Mouse (Mus musculus) hindbrain, embryonic 15.5 days (tissue): ENCODE data around the gene Tyw3. TPM values are rescaled to one million over a fixed set of nuclear protein-coding genes. Genes with fewer than 3 reads are reported as not detected.

ENCODE experiments used
- polyA plus RNA-seq: library from polyadenylated mRNA; unstranded; fragments of >200 nt; fragmentation: Nextera tagmentation; extraction: Ambion mirVana; gene quantifications from 2 replicates; pipeline ENCODE4 v1.2.1, GENCODE M21; 2015

The Tyw3 gene
- polyA plus RNA-seq, 1 experiment from 2014 or later: 11.9 TPM

Other genes starting within 250 kb of the Tyw3 start
- 9.3 and 12.0 TPM in 2 replicates for gene Cryz, start 393 bp downstream of the Tyw3 start, polyA plus RNA-seq
- 2.2 TPM in 2 replicates for gene Erich3, start 66.8 kb upstream of the Tyw3 start, polyA plus RNA-seq